Mouse (Mus musculus) hindbrain, postnatal 0 days (tissue): ENCODE results near the gene Rexo2. TPM values are rescaled to one million over a fixed set of nuclear protein-coding genes. Genes with fewer than 3 reads are reported as not detected.

Source experiments
- ATAC-seq: fragments of 200-750 bp; cut with Nextera tagmentation; 2 replicates; pipeline ENCODE4 v1.8.0; 2017; ENCODE audit warnings: mild to moderate bottlenecking, moderate TSS enrichment, moderate library complexity
- DNase-seq: peaks from one replicate; pipeline ENCODE4 v3.0.0-alpha.2; 2015; ENCODE audit warnings: low spot score
- H3K27ac ChIP-seq: fragments of 300-500 bp; sonication (generic); 2 replicates; pipeline ENCODE4 v1.5.1; 2014; ENCODE audit warnings: mild to moderate bottlenecking
- H3K27me3 ChIP-seq: fragments of 300-500 bp; sonication (generic); 2 replicates; pipeline ENCODE4 v1.6.1; 2014; ENCODE audit warnings: low read length, mixed read lengths; ENCODE audit not compliant: insufficient read depth
- H3K36me3 ChIP-seq: fragments of 300-500 bp; sonication (generic); 2 replicates; pipeline ENCODE4 v1.6.1; 2014; ENCODE audit warnings: low read length, mixed read lengths; ENCODE audit not compliant: insufficient read depth
- H3K4me1 ChIP-seq: fragments of 300-500 bp; sonication (generic); 2 replicates; pipeline ENCODE4 v1.6.1; 2014; ENCODE audit warnings: antibody characterized with exemption, low read length, mixed read lengths; ENCODE audit not compliant: insufficient read depth
- H3K4me2 ChIP-seq: fragments of 300-500 bp; sonication (generic); 2 replicates; pipeline ENCODE4 v1.6.1; 2014; ENCODE audit warnings: low read depth, mild to moderate bottlenecking, low read length, moderate library complexity, mixed read lengths
- H3K4me3 ChIP-seq: fragments of 300-500 bp; sonication (generic); 2 replicates; pipeline ENCODE4 v1.5.1; 2014; ENCODE audit warnings: low read length
- H3K9ac ChIP-seq: fragments of 300-500 bp; sonication (generic); replicated peaks from 2 replicates; pipeline ENCODE4 v1.6.1; 2014; ENCODE audit warnings: mild to moderate bottlenecking, low read length, moderate library complexity, mixed read lengths
- H3K9me3 ChIP-seq: fragments of 300-500 bp; sonication (generic); 2 replicates; pipeline ENCODE4 v1.6.1; 2016; ENCODE audit warnings: low read length, mixed read lengths
- CTCF ChIP-seq: IDR thresholded peaks from 2 replicates; pipeline ENCODE4 v1.5.1; 2016; ENCODE audit warnings: antibody characterized with exemption, control low read depth, low read depth
- WGBS: fragments of 180-500 bp; shearing (Covaris S2); extraction: QIAGEN DNeasy Blood & Tissue Kit; methylation state at CpG from one replicate; pipeline ENCODE4 v1.1.7; 2014; 5-methylcytosine and 5-hydroxymethylcytosine counted together
- polyA plus RNA-seq: library from polyadenylated mRNA; unstranded; fragments of >200 nt; fragmentation: Nextera tagmentation; extraction: Ambion mirVana; gene quantifications from 2 replicates; pipeline ENCODE4 v1.2.1, GENCODE M21; 2015
- total RNA-seq: library from RNA; depleted of rRNA; stranded (reverse); fragments of >200 nt; gene quantifications from 2 replicates; pipeline ENCODE4 v1.2.3, GENCODE M21; 2014

The Rexo2 gene
- total and polyA plus RNA-seq, 2 experiments from 2014 or later = 46.5 to 94.6 TPM

- TF ChIP-seq CTCF = no peak
- Histone ChIP-seq H3K4me1 (peaks cover 3% of the 10 kb centered on the region; the same call in 1 of the 2 replicates), H3K27me3 (no peaks in the 10 kb centered on the region), H3K4me2 (peak overlapping the region; percentile 95), H3K9ac (no peak overlapping the region), H3K27ac (no peak overlapping the region), H3K9me3 (no peaks in the 10 kb centered on the region), H3K36me3 (no peaks in the 10 kb centered on the region), H3K4me3 (peak overlapping the region; percentile 91)
- DNase-seq = no peak
- 35% methylated on average over 20 of the region's 20 CpGs for WGBS
- ATAC-seq = no peak
Measured at GRCm38 (mm10) chr9:48481214-48482134, 1.1 kb upstream of the Rexo2 start.

GRCm38 (mm10) chr9:48479838-48480410 is 499 bp downstream of the Rexo2 start:
- no peaks in the 10 kb centered on the region for H3K27me3 ChIP-seq
- 6% methylated on average over 25 of the region's 25 CpGs for WGBS
- no peak for ATAC-seq
- peak overlapping the region; percentile 95 for H3K4me2 ChIP-seq
- H3K4me3 ChIP-seq = peak overlapping the region; percentile 91
- peaks cover 8% of the 10 kb centered on the region; the same call in 1 of the 2 replicates for H3K36me3 ChIP-seq
- H3K9ac ChIP-seq = peak overlapping the region; percentile 68
- H3K9me3 ChIP-seq = no peaks in the 10 kb centered on the region
- no peak overlapping the region for H3K27ac ChIP-seq
- DNase-seq = no peak
- no peak for TF ChIP-seq CTCF
- H3K4me1 ChIP-seq = peaks cover 3% of the 10 kb centered on the region; the same call in 1 of the 2 replicates

- ATAC-seq = no peak
- 91% methylated on average over 4 of the region's 4 CpGs for WGBS
- H3K9ac ChIP-seq = no peak overlapping the region
Measured at GRCm38 (mm10) chr9:48478808-48479207, 1.6 kb downstream of the Rexo2 start.

GRCm38 (mm10) chr9:48476236-48477165 is 3.9 kb downstream of the Rexo2 start:
- no peak for DNase-seq
- no peak for TF ChIP-seq CTCF
- no peaks in the 10 kb centered on the region for H3K27me3 ChIP-seq
- no peak overlapping the region for H3K4me3 ChIP-seq
- peaks cover 3% of the 10 kb centered on the region; the same call in 1 of the 2 replicates for H3K4me1 ChIP-seq
- H3K4me2 ChIP-seq = no peak overlapping the region
- WGBS = 90% methylated on average over 10 of the region's 10 CpGs
- H3K9me3 ChIP-seq = no peaks in the 10 kb centered on the region
- no peak overlapping the region for H3K9ac ChIP-seq
- H3K27ac ChIP-seq = no peak overlapping the region
- ATAC-seq = no peak
- peaks cover 8% of the 10 kb centered on the region; the same call in 1 of the 2 replicates for H3K36me3 ChIP-seq

More at GRCm38 (mm10) chr9:48478808-48479207, 1.6 kb downstream of the Rexo2 start:
- H3K4me2 ChIP-seq = no peak overlapping the region
- TF ChIP-seq CTCF = no peak
- H3K27ac ChIP-seq = no peak overlapping the region
- peaks cover 3% of the 10 kb centered on the region; the same call in 1 of the 2 replicates for H3K4me1 ChIP-seq
- no peak for DNase-seq
- no peaks in the 10 kb centered on the region for H3K9me3 ChIP-seq
- H3K4me3 ChIP-seq = no peak overlapping the region
- H3K27me3 ChIP-seq = no peaks in the 10 kb centered on the region
- peaks cover 8% of the 10 kb centered on the region; the same call in 1 of the 2 replicates for H3K36me3 ChIP-seq

- Histone ChIP-seq H3K4me2 (no peak overlapping the region), H3K9me3 (no peaks in the 10 kb centered on the region), H3K9ac (no peak overlapping the region), H3K27me3 (no peaks in the 10 kb centered on the region), H3K4me1 (no peaks in the 10 kb centered on the region), H3K36me3 (peaks cover 8% of the 10 kb centered on the region; the same call in 1 of the 2 replicates), H3K27ac (no peak overlapping the region), H3K4me3 (no peak overlapping the region)
- ATAC-seq (no peak), DNase-seq (no peak)
- no peak for TF ChIP-seq CTCF
- 95% methylated on average over 9 of the region's 9 CpGs for WGBS
Measured at GRCm38 (mm10) chr9:48474367-48474766, 6.1 kb downstream of the Rexo2 start.

GRCm38 (mm10) chr9:48473131-48473530 is 7.3 kb downstream of the Rexo2 start:
- Histone ChIP-seq H3K27me3 (no peaks in the 10 kb centered on the region), H3K4me3 (no peak overlapping the region), H3K9me3 (no peaks in the 10 kb centered on the region), H3K36me3 (peaks cover 8% of the 10 kb centered on the region; the same call in 1 of the 2 replicates), H3K4me1 (no peaks in the 10 kb centered on the region), H3K9ac (no peak overlapping the region), H3K27ac (no peak overlapping the region), H3K4me2 (no peak overlapping the region)
- DNase-seq (no peak), ATAC-seq (no peak)
- WGBS = 93% methylated on average over 12 of the region's 12 CpGs
- no peak for TF ChIP-seq CTCF
